Mouse (Mus musculus): ENCODE data around the gene Stpg3. TPM values are rescaled to one million over a fixed set of nuclear protein-coding genes. Genes with fewer than 3 reads are reported as not detected.

The Stpg3 gene
- polyA plus RNA-seq, 1 experiment, result not detected

DNA sequence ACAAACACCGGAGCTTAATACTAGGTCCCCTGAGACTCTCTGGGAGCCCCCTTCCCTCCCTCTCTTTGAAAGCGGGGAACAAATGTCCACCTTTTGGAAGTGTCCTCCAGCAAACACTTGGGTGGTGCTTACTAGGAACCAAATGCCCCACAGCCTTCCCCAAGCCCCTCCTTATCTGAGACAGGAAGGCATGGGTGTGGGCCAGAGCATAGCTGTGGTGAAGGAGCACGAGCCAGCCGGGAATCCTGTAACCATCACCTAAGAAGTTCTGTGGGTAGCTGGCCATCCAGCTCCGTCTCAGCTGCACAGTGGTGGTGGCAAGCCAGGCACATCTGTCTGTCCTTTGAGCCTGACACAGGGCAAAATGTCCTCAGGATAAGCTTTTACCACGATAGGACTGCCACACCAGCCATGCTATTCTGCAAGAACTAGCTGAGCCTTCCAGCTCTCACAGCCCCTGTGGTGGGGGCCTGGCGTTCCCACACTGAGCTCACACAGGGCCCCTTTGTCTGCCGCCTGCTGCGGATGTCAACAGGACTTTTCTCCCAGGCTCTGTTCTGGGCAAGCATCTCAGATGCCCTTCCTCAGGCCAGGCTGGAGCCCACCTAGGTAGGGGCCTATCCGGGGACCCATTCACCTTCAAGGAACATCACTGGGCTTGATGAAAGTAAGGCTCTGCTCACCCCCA, 36.0 kb downstream of the Stpg3 start:
- H3K27ac ChIP-seq (ENCODE audit: insufficient read depth, low read length), result no peak overlapping the region
- no peak for TF ChIP-seq EP300 (IDR thresholded peaks at IDR 0.05; ENCODE audit: insufficient read depth, low read depth, low read length)
- no peak for TF ChIP-seq POLR2A (IDR thresholded peaks at IDR 0.05; ENCODE audit: insufficient read depth, low read length)
- no peak for TF ChIP-seq CTCF (IDR thresholded peaks at IDR 0.05; ENCODE audit: low read depth, low read length)

DNA sequence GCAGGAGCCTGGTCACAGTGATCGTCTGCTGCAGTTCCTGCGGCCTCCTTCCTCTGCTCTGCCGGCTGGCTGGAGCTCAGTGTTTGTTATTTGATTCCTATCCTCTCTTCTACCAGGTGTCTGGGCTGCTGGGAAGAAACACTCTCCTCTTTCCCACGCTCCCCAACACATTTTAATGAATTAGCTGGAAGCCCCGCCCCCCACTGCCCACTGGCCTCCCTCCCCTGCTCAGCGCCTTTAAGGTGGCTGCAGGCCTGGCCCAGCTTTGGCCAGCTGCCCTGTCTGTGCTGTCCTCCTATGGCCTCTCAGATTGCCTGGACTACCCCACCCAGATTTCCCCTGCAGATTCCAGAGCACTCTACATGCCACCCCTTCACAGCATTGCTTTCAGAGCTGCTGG, 36.8 kb downstream of the Stpg3 start:
- no peak overlapping the region for H3K27ac ChIP-seq (ENCODE audit: insufficient read depth, low read length)
- H3K9ac ChIP-seq (ENCODE audit: low read depth, poor library complexity, severe bottlenecking), result no peak overlapping the region
- no peak overlapping the region for H3K4me3 ChIP-seq (ENCODE audit: low read depth, low read length)
- peaks cover 2% of the 10 kb centered on the region for H3K4me1 ChIP-seq (ENCODE audit: control insufficient read depth, insufficient read depth, low read length)
- H3K9me3 ChIP-seq (replicated peaks; ENCODE audit: control insufficient read depth, insufficient read depth, low read length, poor library complexity, severe bottlenecking), result no peaks in the 10 kb centered on the region
- no peak for TF ChIP-seq CTCF (IDR thresholded peaks at IDR 0.05; ENCODE audit: low read depth, low read length)
- TF ChIP-seq POLR2A (IDR thresholded peaks at IDR 0.05; ENCODE audit: insufficient read depth, low read length), result no peak
- no peak for TF ChIP-seq EP300 (IDR thresholded peaks at IDR 0.05; ENCODE audit: insufficient read depth, low read depth, low read length)
- no peaks in the 10 kb centered on the region for H3K36me3 ChIP-seq (ENCODE audit: control insufficient read depth, insufficient read depth, low read length, poor library complexity, severe bottlenecking)
- no peaks in the 10 kb centered on the region for H3K27me3 ChIP-seq (ENCODE audit: control insufficient read depth, insufficient read depth, low read length, poor library complexity, severe bottlenecking)

More for the DNA sequence above, 36.0 kb downstream of the Stpg3 start:
- no peaks in the 10 kb centered on the region for H3K36me3 ChIP-seq (ENCODE audit: control insufficient read depth, insufficient read depth, low read length, poor library complexity, severe bottlenecking)
- H3K4me1 ChIP-seq (ENCODE audit: control insufficient read depth, insufficient read depth, low read length), result peaks cover 2% of the 10 kb centered on the region
- H3K9me3 ChIP-seq (replicated peaks; ENCODE audit: control insufficient read depth, insufficient read depth, low read length, poor library complexity, severe bottlenecking), result no peaks in the 10 kb centered on the region
- H3K4me3 ChIP-seq (ENCODE audit: low read depth, low read length), result no peak overlapping the region
- no peak overlapping the region for H3K9ac ChIP-seq (ENCODE audit: low read depth, poor library complexity, severe bottlenecking)
- H3K27me3 ChIP-seq (ENCODE audit: control insufficient read depth, insufficient read depth, low read length, poor library complexity, severe bottlenecking), result no peaks in the 10 kb centered on the region

DNA sequence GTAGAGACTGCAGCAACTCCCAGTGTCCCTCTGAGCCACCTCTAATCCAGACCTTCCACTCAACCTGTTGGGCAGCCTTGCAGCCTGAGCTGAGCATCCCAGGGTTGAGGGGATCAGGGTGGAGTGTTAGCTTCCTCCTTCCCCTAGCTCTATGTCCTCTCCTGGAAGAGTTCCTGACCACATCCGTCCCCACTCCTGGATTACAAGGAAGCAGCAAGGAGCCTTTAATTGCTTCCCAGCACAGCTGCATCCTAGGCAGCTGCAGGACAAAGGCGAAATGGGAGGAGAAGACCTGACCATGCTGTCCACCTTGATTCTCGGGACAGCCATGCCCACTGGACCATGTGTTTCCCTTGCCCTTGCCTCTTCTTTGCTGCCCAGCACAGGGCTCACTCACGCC, 37.4 kb downstream of the Stpg3 start:
- no peak for TF ChIP-seq POLR2A (IDR thresholded peaks at IDR 0.05; ENCODE audit: insufficient read depth, low read length)
- no peak for TF ChIP-seq EP300 (IDR thresholded peaks at IDR 0.05; ENCODE audit: insufficient read depth, low read depth, low read length)
- TF ChIP-seq CTCF (IDR thresholded peaks at IDR 0.05; ENCODE audit: low read depth, low read length), result no peak
- H3K27ac ChIP-seq (ENCODE audit: insufficient read depth, low read length), result no peak overlapping the region
- no peak overlapping the region for H3K9ac ChIP-seq (ENCODE audit: low read depth, poor library complexity, severe bottlenecking)
- H3K4me3 ChIP-seq (ENCODE audit: low read depth, low read length), result no peak overlapping the region
- no peaks in the 10 kb centered on the region for H3K4me1 ChIP-seq (ENCODE audit: control insufficient read depth, insufficient read depth, low read length)
- no peaks in the 10 kb centered on the region for H3K36me3 ChIP-seq (ENCODE audit: control insufficient read depth, insufficient read depth, low read length, poor library complexity, severe bottlenecking)
- H3K27me3 ChIP-seq (ENCODE audit: control insufficient read depth, insufficient read depth, low read length, poor library complexity, severe bottlenecking), result no peaks in the 10 kb centered on the region
- no peaks in the 10 kb centered on the region for H3K9me3 ChIP-seq (replicated peaks; ENCODE audit: control insufficient read depth, insufficient read depth, low read length, poor library complexity, severe bottlenecking)

DNA sequence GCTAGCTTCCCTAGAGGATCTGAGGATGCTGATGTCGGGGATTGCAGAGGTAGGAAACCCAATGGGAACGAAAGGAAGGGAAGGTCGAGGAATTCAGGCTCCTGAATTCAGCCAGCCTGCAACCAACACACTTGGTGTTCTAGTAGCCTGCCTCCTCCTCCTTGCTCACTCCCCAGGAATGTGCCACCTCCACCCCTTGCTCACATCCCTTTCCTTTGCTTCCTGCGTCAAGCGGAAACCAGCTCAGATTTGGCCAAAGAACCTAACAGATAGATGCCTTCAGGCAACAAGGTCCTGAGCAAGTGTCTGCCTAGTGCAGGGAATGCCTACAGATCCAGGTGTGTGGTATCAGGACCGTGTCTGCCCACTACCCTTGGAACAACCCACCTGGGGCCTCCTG, 37.9 kb downstream of the Stpg3 start:
- H3K27ac ChIP-seq (ENCODE audit: insufficient read depth, low read length), result no peak overlapping the region

DNA sequence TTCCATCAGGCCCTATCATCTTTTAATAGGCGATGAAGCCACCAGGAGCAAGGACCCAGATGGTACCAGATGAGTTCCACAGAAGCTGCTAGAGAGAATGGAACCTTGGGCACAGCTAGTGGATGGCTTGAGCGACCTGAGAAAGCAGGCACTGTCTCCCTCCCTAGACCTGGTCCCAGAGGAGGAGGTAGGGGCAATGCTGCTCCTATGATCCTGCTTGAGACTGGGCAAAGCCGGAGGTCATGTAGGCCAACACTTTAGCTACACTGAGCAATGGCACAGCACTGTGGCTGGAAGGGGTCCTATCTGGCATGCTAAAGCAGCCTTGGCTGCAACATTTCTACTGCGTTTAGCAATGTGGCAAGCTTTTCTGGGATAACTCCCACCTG, 38.8 kb downstream of the Stpg3 start:
- Histone ChIP-seq H3K4me1 (ENCODE audit: control insufficient read depth, insufficient read depth, low read length) (no peaks in the 10 kb centered on the region), H3K27ac (ENCODE audit: insufficient read depth, low read length) (no peak overlapping the region), H3K4me3 (ENCODE audit: low read depth, low read length) (no peak overlapping the region), H3K27me3 (ENCODE audit: control insufficient read depth, insufficient read depth, low read length, poor library complexity, severe bottlenecking) (no peaks in the 10 kb centered on the region), H3K9me3 (replicated peaks; ENCODE audit: control insufficient read depth, insufficient read depth, low read length, poor library complexity, severe bottlenecking) (no peaks in the 10 kb centered on the region), H3K9ac (ENCODE audit: low read depth, poor library complexity, severe bottlenecking) (no peak overlapping the region), H3K36me3 (ENCODE audit: control insufficient read depth, insufficient read depth, low read length, poor library complexity, severe bottlenecking) (no peaks in the 10 kb centered on the region)
- no peak for TF ChIP-seq CTCF (IDR thresholded peaks at IDR 0.05; ENCODE audit: low read depth, low read length)
- no peak for TF ChIP-seq POLR2A (IDR thresholded peaks at IDR 0.05; ENCODE audit: insufficient read depth, low read length)
- TF ChIP-seq EP300 (IDR thresholded peaks at IDR 0.05; ENCODE audit: insufficient read depth, low read depth, low read length), result no peak

More for the DNA sequence above, 37.9 kb downstream of the Stpg3 start:
- no peaks in the 10 kb centered on the region for H3K9me3 ChIP-seq (replicated peaks; ENCODE audit: control insufficient read depth, insufficient read depth, low read length, poor library complexity, severe bottlenecking)
- no peak overlapping the region for H3K9ac ChIP-seq (ENCODE audit: low read depth, poor library complexity, severe bottlenecking)
- no peaks in the 10 kb centered on the region for H3K27me3 ChIP-seq (ENCODE audit: control insufficient read depth, insufficient read depth, low read length, poor library complexity, severe bottlenecking)
- H3K4me1 ChIP-seq (ENCODE audit: control insufficient read depth, insufficient read depth, low read length), result no peaks in the 10 kb centered on the region
- no peak for TF ChIP-seq EP300 (IDR thresholded peaks at IDR 0.05; ENCODE audit: insufficient read depth, low read depth, low read length)
- H3K36me3 ChIP-seq (ENCODE audit: control insufficient read depth, insufficient read depth, low read length, poor library complexity, severe bottlenecking), result no peaks in the 10 kb centered on the region
- no peak overlapping the region for H3K4me3 ChIP-seq (ENCODE audit: low read depth, low read length)

DNA sequence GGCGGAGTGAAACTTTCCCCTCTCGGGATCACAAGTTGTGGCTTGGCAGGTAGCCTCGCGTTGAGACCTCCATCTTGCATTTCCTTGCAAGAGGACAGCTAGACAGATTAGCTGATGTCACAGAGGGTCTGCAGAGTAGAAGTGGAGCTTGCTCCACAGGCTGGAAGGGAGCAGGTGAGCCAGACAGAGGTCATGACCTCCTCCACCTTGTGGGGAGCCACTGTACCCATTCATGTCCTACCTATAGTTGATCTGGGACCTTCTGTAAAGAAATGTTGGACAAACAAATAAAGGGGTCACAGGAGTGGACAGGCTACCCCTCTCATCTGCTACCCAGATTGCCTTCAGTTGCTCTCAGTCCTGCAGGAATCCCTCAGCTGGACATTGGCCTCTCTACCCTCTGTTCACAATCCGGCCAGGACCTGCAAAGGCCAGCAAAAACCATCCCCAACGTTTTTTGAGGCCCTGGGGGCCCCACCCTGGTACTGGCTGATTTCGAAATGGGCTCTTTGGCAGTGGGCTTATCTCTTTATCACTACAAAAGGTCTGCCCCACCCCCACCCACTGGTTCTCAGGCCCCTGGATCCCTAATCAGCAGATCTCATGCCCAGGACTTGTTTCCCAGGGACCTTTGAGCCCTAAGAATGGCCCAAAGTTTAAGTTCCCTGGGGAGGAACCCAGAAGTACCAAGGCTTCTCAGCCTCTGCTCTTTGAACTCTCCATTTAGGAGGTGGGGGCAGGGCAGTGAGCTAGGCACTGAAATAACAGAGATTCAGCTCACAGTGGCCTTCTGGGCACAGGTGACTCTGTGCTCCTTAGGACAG, 39.4 kb downstream of the Stpg3 start:
- no peak overlapping the region for H3K4me3 ChIP-seq (ENCODE audit: low read depth, low read length)
- no peak overlapping the region for H3K9ac ChIP-seq (ENCODE audit: low read depth, poor library complexity, severe bottlenecking)
- H3K4me1 ChIP-seq (ENCODE audit: control insufficient read depth, insufficient read depth, low read length), result no peaks in the 10 kb centered on the region
- no peaks in the 10 kb centered on the region for H3K27me3 ChIP-seq (ENCODE audit: control insufficient read depth, insufficient read depth, low read length, poor library complexity, severe bottlenecking)
- H3K36me3 ChIP-seq (ENCODE audit: control insufficient read depth, insufficient read depth, low read length, poor library complexity, severe bottlenecking), result no peaks in the 10 kb centered on the region
- H3K27ac ChIP-seq (ENCODE audit: insufficient read depth, low read length), result no peak overlapping the region
- no peaks in the 10 kb centered on the region for H3K9me3 ChIP-seq (replicated peaks; ENCODE audit: control insufficient read depth, insufficient read depth, low read length, poor library complexity, severe bottlenecking)
- TF ChIP-seq CTCF (IDR thresholded peaks at IDR 0.05; ENCODE audit: low read depth, low read length), result no peak
- TF ChIP-seq POLR2A (IDR thresholded peaks at IDR 0.05; ENCODE audit: insufficient read depth, low read length), result no peak
- TF ChIP-seq EP300 (IDR thresholded peaks at IDR 0.05; ENCODE audit: insufficient read depth, low read depth, low read length), result no peak

All from ES-Bruce4 (cell line).